Mouse (Mus musculus) T-helper 2 cell (primary cell): ENCODE results near the gene Kcnj15.

Experiments
- in situ Hi-C: fragments of 300-600 bp; cut with MboI, MseI; formaldehyde crosslinking; loops from one replicate; pipeline ENCODE4 v1.15.1; 2025; ENCODE audit warnings: high pct_unique_total_duplicates

Kcnj15 gene

GRCm38 (mm10) chr16:95244626-95245303 lies 12.6 kb upstream of the Kcnj15 start:
- in situ Hi-C loops: no loop called here

GRCm38 (mm10) chr16:95245499-95245898 lies 11.9 kb upstream of the Kcnj15 start:
- in situ Hi-C loops: no loop called here

- in situ Hi-C loops: no loop called here
Observed at GRCm38 (mm10) chr16:95248646-95249045, 8.7 kb upstream of the Kcnj15 start.

- in situ Hi-C loops: no loop called here
Observed at GRCm38 (mm10) chr16:95256648-95257047, 710 bp upstream of the Kcnj15 start.

- in situ Hi-C loops: no loop called here
Observed at GRCm38 (mm10) chr16:95258100-95258499, 742 bp downstream of the Kcnj15 start.

GRCm38 (mm10) chr16:95259505-95259904 lies 2.1 kb downstream of the Kcnj15 start:
- in situ Hi-C loops: no loop called here

- in situ Hi-C loops: no loop called here
Observed at GRCm38 (mm10) chr16:95260693-95261092, 3.3 kb downstream of the Kcnj15 start.

- in situ Hi-C loops: no loop called here
Observed at GRCm38 (mm10) chr16:95261807-95262206, 4.4 kb downstream of the Kcnj15 start.

GRCm38 (mm10) chr16:95262706-95263363 lies 5.5 kb downstream of the Kcnj15 start:
- in situ Hi-C loops: no loop called here

GRCm38 (mm10) chr16:95264324-95264723 lies 7.0 kb downstream of the Kcnj15 start:
- in situ Hi-C loops: no loop called here

GRCm38 (mm10) chr16:95267481-95268183 lies 10.3 kb downstream of the Kcnj15 start:
- in situ Hi-C loops: no loop called here

GRCm38 (mm10) chr16:95269610-95270009 lies 12.3 kb downstream of the Kcnj15 start:
- in situ Hi-C loops: no loop called here

- in situ Hi-C loops: no loop called here
Observed at GRCm38 (mm10) chr16:95273101-95273500, 15.7 kb downstream of the Kcnj15 start.

GRCm38 (mm10) chr16:95275713-95276502 lies 18.6 kb downstream of the Kcnj15 start:
- in situ Hi-C loops: no loop called here

- in situ Hi-C loops: no loop called here
Observed at GRCm38 (mm10) chr16:95279015-95279414, 21.7 kb downstream of the Kcnj15 start.

GRCm38 (mm10) chr16:95280338-95280737 lies 23.0 kb downstream of the Kcnj15 start:
- in situ Hi-C loops: no loop called here

GRCm38 (mm10) chr16:95283369-95283768 lies 26.0 kb downstream of the Kcnj15 start:
- in situ Hi-C loops: no loop called here

GRCm38 (mm10) chr16:95284085-95284727 lies 26.8 kb downstream of the Kcnj15 start:
- in situ Hi-C loops: no loop called here

- in situ Hi-C loops: no loop called here
Observed at GRCm38 (mm10) chr16:95285043-95285442, 27.7 kb downstream of the Kcnj15 start.

GRCm38 (mm10) chr16:95285767-95286166 lies 28.4 kb downstream of the Kcnj15 start:
- in situ Hi-C loops: no loop called here

- in situ Hi-C loops: no loop called here
Observed at GRCm38 (mm10) chr16:95287656-95288055, 30.3 kb downstream of the Kcnj15 start.
